Mouse (Mus musculus) spleen, adult 12 weeks (tissue): ENCODE data around the gene Gfy.

Source experiments
- DNase-seq: peaks from one replicate; pipeline ENCODE4 v3.0.0; 2022; ENCODE audit warnings: low spot score

The Gfy gene

GRCm38 (mm10) chr7:45147267-45147666 is 32.1 kb downstream of the Gfy start:
- DNase-seq, result no peak

GRCm38 (mm10) chr7:45145460-45145859 is 33.9 kb downstream of the Gfy start:
- DNase-seq, result no peak

DNA sequence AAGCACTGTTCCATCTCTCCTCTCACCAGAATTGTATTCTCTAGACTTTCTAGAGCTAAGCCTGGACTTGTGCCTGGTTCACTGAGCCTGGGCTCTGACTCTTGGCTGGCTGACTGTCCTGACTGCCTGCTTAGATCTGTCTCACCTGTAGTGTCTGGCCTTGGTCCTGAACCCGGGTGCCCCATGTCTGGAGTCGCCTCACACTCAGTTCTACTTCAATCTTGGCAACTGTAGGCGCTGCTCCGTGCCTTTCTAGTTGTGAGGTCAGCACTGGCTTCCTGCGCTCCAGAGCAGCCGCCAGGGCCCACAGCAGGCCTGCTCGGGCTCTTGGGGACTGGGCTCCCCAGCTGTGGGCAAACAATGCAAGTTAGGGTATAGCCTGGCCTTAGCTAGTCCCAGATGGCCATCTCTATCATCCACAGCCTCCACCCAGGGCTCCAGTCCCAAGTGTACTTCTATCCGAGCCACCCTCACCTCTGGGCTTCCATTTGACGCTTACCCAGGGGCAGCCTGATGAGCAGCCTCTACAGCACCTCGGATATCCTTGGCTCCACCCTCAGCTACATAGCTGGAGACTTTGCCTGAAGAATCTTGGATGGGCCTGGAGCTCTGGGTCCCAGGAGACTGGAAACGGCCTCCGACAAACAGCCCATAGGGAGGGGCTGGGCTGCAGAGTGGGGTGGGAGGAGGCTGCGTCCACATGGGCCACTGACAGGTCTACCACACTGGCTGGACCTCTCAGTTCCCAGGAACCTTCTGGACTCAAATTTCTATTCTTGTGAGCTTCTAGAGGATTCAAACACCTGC is 34.8 kb downstream of the Gfy start:
- DNase-seq, result no peak

- DNase-seq, result no peak
Measured at GRCm38 (mm10) chr7:45141914-45142313, 37.5 kb downstream of the Gfy start.

- DNase-seq, result no peak
Measured at GRCm38 (mm10) chr7:45141319-45141718, 38.0 kb downstream of the Gfy start.

GRCm38 (mm10) chr7:45139904-45140723 is 39.3 kb downstream of the Gfy start:
- no peak for DNase-seq

- no peak for DNase-seq
Measured at GRCm38 (mm10) chr7:45138403-45138802, 41.0 kb downstream of the Gfy start.

GRCm38 (mm10) chr7:45137171-45138006 is 42.0 kb downstream of the Gfy start:
- DNase-seq, result no peak

DNA sequence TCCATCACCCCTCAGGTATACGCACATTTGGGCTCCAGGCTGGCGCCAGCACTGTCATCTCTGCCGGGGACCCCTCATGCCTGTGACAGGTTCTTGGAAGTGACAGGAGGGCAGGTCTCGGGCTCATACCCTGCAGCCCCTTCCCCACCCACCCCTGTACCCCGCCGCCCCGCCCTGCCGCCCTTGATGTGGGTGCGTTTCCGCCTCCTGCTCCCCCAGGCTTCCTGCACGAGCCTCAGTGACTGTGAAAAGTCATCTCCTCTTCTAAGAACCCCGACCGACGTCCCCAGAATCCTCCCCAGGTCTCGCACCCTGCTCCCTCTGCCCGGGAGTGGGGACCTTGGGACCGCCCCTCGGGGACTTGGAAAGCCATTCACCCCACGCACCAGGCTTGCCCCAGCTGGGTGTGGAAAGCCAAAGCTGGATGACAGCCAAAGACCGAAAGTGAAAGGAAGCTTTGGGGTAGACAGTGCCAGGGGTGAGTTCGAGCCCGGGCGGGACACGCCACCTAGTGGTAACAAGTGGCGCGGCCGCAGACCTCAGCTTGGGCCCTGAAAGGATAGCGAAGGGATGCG is 43.3 kb downstream of the Gfy start, which contains the start of the genes Gm45713 and Flt3l:
TSS of gene Gm45713 (minus strand) at position 239 of the 575 bp plus-strand sequence.
TSS of gene Flt3l (minus strand) at position 440 of the 575 bp plus-strand sequence.
- DNase-seq, result peak; percentile 86

GRCm38 (mm10) chr7:45135370-45135769 is 44.0 kb downstream of the Gfy start:
- no peak for DNase-seq

- no peak for DNase-seq
Measured at GRCm38 (mm10) chr7:45134544-45135026, 44.8 kb downstream of the Gfy start.

DNA sequence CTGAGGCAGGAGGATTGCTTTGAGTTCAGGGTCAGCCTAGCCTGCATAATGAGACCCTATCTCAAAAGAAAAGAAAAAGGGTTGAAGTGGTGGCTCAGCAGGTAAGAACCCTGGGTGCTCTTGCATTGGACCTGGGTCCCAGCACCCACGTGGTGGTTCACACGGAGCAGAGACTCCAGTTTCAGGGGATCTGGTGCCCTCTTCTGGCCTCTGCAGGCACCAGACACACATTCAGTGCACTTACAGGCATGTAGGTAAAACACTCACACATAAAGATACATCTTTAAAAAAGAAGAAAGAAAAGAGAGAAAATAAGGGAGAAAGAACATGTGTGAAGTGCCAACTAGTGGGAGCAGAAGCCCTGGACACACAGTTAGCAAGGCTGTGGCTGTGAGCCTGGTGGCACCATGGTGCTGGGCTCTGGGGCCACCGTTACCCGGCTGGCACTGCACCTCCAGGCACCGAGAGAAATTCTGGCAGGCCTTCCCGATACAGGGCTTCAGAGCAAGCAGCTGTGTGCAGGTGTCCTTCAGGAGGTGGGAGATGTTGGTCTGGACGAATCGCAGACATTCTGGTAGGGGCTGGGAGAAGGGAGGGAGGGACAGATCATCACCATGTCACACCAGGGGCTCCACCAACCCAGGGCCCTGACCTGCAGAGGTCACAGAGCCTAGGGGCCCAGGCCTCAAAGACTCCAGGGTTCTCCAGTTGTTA is 45.8 kb downstream of the Gfy start:
- no peak for DNase-seq

GRCm38 (mm10) chr7:45131850-45132249 is 47.5 kb downstream of the Gfy start:
- no peak for DNase-seq

GRCm38 (mm10) chr7:45129776-45130512 is 49.4 kb downstream of the Gfy start:
- DNase-seq, result no peak

DNA sequence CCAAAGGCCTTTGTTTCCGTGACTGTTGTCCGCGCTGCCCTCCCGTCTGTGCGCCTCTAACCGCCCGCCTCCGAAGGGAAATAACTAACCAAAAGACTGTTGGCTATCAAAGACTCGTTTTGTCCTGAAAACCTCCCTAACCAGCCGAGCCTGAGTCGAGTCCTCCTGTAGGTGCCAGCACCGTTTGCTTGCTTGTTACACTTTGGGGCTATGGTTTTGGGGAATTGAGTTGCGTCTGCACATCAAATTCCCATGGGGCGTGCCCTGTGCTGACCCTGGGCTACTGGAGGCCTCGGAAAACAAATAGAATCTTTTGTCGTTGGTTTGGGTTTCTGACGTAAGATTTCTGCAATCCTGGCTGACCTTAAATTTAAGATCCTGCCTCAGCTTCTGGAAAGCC is 50.1 kb downstream of the Gfy start:
- no peak for DNase-seq

DNA sequence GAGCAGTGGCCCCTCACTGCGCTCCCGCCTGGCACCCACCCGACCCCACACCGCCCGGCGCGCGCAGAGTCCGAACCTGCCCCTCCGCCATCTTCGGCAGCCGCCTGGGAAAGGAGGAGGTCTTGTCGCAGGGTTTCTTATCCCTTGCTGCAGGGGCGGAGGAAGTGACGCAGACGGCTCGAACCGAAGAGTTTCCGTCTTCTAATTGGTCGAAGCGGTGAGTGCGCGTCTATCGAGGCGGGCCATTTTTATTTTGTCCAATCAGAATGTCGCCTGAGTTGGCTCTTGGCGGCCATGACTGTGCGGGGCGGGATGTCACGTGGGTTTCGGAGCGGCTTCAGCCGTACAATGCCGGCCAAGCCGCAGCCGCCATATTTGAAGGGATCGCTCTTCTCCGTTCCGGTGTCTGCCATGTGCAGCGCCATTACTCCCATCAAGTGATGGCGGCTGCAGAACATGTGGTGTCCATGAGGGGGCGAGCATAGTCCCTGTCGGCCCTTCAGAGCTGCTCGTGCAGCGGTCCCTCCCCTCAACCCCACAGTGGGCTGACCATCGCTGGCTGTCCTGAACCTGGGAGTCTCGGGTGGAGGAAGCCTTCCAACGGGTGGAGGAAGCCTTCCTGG is 50.6 kb downstream of the Gfy start, which contains the start of gene Rpl13a:
TSS of gene Rpl13a (minus strand) at position 138 of the 623 bp plus-strand sequence.
- peak; percentile 94 for DNase-seq

GRCm38 (mm10) chr7:45127700-45128224 is 51.6 kb downstream of the Gfy start:
- DNase-seq, result no peak

DNA sequence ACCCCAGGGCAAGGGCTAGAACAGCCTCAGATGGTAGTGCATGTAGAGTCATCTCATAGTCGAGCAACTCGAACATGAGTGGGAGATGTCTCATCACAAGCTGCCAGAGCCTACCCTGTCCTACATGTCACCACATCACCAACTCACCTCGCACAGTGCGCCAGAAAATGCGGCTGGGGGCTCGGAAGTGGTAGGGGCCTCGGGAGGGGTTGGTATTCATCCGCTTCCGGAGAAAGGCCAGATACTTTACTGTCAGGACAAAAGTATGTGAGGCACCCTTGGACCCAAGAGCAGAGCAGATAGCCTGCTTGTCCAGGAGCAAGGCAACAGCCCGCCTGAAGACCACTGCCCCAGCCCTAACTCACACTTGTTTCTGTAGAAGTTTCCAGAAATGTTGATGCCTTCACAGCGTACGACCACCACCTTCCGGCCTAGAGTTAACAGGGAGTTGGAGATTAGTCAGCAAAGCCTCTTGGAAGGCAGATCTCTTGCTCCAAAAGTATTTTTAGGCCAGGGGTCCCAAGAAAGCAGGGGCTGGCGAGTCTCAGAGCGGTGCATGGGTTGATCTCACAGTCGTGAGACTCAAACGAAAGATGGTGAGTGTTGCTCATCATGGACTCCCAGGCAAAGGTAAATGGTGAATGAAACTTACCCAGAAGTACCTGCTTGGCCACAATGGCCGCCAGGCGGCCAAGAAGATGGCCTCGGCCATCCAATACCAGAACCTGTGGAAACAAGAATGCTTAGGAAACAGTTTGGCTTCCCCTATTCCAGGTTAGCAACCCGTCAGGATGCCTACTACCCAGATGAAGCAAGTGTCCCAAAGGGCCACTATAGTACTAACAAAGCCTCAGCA is 52.3 kb downstream of the Gfy start:
- no peak for DNase-seq
